Mouse (Mus musculus): ENCODE results near the gene Olfr572. TPM values are rescaled to one million over a fixed set of nuclear protein-coding genes. Genes with fewer than 3 reads are reported as not detected.

Olfr572 gene
- not detected for total RNA-seq (2021)
- long read RNA-seq, experiment 1, result 0 reads
- long read RNA-seq, experiment 2, result 0 reads

DNA sequence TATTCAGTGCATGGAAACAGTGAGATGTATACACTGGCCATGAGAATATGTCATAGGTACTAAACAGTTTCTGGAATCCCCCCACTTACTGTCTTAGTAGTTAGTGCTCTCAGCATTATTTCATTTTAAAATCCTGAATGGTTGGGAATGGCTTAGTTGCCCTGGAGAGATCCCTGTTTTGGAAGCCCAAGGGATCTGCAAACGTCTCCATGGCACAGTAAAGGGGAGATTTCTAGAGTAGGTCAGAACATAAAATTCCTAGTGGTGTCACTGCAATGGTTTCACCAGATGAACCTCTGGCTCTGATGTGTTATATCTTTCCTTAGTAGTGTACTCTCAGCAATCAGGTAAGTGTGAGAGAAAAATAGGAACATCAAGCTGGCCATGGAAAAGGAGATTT lies at the start of gene Olfr572:
TSS of gene Olfr572 (plus strand) at position 301 of the 400 bp plus-strand sequence.
- no peak for DNase-seq (ENCODE audit: low spot score in 2 of 2)

DNA sequence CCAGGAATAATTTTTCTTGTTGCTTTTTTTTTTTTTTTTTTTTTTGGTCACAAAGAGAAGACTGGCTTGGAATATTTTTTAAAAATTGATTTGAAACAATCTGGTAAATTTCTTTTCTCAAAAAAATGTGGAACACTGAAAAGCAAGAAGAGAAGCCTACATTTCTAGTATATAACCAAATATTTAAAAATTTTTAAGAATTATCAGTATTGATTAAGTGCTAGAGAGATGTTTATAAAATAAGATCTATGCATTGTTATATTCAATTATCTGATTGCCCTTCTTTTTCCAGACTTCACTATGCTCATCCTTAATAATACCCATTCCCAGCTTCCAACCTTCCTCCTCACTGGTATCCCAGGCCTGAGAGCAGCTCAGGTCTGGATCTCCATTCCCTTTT lies 47.4 kb upstream of the Olfr572 start, which contains the start of gene Olfr568:
TSS of gene Olfr568 (plus strand) at position 301 of the 400 bp plus-strand sequence.
- DNase-seq (ENCODE audit: low spot score in 2 of 2), result no peak

DNA sequence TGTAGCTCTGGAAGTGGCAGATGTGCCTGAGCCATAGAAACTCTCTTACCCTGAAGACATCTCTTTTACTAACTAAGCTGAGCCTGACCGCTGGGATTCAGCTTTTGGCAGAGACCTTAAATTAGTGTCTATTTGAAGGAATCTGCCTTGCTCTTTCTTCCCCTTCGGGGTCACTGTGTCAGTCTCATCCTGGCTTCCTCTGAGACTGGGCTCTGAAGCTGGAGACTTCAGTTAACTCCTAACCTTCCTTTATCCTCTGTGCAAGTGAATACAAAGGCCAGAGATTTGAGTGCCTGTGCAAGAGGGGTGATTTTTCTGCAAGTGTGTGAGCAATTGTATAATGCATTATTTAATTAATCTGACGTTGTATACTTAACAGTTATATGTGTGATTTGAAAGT lies 33.4 kb upstream of the Olfr572 start, which contains the start of gene Olfr569:
TSS of gene Olfr569 (minus strand) at position 101 of the 400 bp plus-strand sequence.
- no peak for DNase-seq (ENCODE audit: low spot score in 2 of 2)

DNA sequence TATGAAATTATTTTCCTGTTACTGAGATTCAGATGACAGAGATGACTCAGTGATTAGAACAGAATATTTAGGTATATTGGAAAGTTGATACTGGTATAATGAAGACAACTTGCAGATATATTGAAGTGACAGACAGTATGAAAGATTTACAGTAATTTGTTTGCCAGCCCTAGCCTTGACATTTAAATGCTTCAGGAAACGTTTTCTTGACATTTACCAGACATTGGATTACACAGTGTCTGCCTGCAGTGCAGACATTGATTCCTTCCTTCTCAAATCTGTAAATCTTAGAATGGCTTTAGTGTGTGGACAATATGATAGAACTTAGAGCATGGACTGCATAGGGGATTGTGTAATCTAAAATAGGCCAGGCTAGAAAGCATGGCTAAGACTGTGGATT lies 8.9 kb upstream of the Olfr572 start:
- DNase-seq (ENCODE audit: low spot score in 2 of 2), result no peak

DNA sequence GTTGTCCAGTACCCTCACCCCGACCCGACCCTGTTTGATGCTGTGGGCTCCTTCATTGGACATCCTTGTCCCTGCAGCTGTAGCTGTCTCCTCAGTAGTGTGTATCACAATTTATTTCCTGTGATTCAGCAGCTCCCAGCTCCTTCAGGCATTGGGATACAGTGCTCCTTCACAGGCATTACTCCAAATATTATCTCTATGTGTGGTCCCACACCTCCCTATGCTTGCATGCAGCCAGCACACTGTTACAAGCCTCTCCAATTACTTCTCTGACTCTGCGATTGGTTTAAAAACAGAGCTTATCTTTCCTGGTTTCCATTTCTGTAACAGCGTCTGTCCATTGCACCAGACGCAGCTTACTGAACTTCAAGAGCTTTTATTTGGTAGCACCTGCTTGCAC lies 7.8 kb upstream of the Olfr572 start:
- DNase-seq (ENCODE audit: low spot score in 2 of 2), result no peak

DNA sequence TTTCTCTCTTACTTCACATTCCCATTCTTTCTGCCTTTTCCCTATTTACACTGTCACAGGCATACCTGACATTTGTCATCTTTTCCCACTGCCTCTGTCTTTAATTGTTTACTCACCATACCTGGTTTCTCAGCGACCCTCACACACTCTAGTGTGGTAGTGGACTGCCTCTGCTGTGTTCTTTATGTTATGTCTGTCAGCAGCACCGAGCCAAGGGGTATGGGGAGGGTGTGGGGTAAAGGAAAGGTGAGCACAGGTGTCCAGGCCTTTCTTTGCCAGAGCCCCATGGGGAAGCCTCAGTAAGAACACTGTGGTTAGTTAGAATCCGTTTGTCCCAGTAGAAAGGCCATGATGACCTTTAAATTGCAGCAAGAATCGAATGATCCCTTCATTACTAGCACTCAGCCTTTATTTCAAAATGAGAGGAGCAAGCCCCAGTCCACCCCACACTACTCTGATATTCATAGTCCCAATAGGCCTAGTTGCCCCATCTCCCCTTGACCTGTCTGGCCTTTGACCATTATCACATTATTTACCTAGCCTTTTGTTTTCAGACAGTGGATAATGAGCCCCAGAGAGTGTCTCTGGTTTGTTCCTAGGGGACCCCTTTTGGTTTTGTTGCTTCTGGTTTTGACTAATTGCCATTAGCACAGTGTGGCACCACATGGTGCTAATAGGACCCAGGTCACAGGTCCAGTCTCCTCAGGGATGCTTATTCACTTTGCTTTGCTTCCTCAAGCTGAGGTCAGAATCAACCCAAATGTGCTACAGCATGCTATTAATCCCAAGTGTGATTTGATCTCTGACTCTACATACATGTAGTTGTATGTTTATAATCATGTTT lies 7.0 kb upstream of the Olfr572 start, which contains the start of gene Olfr571:
TSS of gene Olfr571 (minus strand) at position 505 of the 844 bp plus-strand sequence.
- no peak for DNase-seq (ENCODE audit: low spot score in 2 of 2)

DNA sequence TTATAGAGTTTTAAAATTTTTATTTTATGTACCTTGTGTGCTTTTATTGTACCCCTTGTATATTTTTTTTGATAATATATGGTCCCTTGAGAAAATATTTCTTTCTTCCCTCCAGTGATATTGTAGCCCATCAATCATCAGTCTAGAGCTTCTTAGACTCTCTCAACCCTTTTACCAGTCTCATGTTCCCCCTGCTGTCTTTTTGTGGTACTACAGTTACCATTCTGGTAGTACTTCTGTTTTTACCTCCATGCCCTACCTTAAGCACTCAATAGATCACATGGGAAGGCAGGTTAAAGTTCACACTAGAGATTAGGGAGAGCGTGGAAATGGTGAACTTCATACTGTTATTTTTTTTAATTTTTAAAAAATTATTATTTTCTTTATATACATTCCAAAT lies 4.6 kb upstream of the Olfr572 start:
- peak in 1 of 2 experiments; percentile 49 for DNase-seq (ENCODE audit: low spot score in 2 of 2)

DNA sequence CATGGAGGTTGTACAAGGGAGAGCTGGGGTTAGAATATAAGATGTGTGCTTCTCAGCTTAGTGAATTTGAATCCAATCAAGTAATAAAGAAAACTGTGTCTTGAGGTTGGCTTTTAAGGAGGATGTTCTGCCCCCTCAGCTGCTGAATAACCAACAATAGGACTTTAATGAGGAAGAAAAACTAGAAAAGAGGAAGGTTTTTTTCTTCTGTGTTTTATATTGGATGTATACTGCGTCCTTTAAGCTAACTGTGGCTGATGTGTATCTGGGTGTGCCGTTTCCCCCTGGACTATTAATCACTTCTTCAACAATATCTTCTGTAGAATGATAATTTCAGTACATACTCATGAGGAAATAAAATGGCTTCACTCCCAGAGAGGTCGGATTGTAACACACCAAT lies 2.9 kb downstream of the Olfr572 start:
- no peak for DNase-seq (ENCODE audit: low spot score in 2 of 2)

DNA sequence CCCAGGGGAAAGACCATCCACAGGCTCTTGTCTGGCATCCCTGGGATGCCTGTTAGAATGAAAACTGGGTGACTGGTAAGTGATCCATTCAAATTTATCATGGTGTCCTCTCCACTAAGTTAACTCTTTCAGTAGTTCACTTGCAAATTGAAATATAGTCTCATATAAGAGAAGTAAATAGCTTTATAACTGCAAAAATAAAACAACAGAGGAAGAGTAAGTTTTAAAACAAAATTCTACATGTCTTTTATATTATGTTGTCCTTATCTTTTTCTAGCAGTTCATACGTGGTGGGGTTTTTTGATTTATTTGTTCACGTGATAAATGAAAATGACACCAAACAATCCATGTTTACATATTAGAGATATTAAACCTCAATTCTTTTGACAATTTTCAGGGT lies 18.3 kb downstream of the Olfr572 start, which contains the start of gene Olfr573-ps1:
TSS of gene Olfr573-ps1 (minus strand) at position 101 of the 400 bp plus-strand sequence.
- no peak for DNase-seq (ENCODE audit: low spot score in 2 of 2)

DNA sequence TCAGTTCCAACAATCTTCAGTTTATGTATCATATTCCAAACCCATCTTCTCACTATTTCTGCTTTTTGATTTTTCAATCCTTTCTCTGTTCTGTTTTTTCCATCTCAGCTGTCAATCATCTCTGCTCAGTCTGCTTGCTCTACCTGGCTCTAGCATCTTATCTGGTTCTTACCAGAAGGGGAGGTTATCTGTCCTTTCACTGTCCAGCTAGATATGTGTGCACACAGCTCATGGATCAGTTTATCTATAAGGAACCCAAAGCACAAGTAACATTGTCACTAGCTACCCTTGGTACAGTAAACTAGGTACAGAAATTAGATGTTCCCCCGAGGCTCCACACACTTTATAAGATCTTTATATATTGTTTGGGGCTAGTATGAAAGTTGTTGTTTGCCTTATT lies 19.2 kb downstream of the Olfr572 start:
- no peak for DNase-seq (ENCODE audit: low spot score in 2 of 2)

DNA sequence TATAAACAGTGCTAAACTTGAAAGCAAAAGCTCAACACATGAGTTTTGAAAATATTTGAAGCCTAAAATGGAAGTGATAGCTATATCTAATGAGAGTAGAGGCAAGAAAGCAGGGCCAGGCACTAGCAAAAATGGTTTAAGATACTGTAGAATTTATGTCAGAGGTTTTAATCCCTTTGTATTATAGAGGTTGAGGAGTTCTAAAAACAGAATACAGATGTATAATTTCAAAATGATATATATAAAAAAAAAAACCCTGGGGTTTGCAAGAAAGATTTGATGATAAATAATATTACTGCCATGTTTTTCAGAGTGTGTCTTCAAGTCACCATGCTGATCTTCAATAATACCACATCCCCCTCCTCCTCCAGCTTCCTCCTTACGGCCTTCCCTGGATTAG lies 24.0 kb downstream of the Olfr572 start, which contains the start of gene Olfr574:
TSS of gene Olfr574 (plus strand) at position 301 of the 400 bp plus-strand sequence.
- no peak for DNase-seq (ENCODE audit: low spot score in 2 of 2)

DNA sequence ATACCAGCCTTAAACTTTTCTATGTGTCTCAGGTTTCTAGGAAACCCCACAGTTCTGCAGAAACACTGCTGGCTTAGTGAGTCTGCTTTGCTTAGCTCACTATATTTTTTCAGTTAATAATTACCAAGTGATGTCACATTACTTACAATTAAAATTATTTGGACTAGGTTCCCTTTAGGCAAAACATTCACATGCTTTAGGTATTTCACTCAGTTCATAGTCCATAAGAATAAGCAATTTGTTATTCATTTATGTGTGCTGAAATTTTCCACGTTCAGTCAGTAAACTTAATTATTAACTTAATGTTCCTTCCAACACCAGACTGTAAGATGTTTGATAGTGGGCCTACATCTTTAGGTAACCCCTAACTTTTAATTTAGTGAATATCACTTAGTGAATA lies 26.5 kb downstream of the Olfr572 start:
- no peak for DNase-seq (ENCODE audit: low spot score in 2 of 2)

DNA sequence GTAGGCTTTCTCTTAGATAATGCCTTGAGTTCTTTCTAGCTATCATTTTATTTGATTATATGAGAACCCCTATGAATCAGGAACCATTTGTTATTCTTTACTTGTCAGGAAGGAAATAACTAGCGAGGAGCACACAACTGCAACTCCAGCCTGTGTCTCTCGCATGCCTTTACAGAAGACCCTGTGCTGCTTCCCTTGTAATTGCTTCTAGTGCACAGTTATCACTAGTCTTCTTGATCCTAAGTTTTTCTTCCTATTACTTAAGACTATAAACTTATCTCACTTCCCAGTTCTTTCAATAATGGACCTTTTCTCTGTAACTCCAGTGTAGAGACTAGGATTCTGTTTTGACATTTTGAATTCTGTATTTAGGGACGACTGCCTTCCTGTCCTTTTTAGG lies 33.9 kb downstream of the Olfr572 start:
- DNase-seq (ENCODE audit: low spot score in 2 of 2), result no peak

DNA sequence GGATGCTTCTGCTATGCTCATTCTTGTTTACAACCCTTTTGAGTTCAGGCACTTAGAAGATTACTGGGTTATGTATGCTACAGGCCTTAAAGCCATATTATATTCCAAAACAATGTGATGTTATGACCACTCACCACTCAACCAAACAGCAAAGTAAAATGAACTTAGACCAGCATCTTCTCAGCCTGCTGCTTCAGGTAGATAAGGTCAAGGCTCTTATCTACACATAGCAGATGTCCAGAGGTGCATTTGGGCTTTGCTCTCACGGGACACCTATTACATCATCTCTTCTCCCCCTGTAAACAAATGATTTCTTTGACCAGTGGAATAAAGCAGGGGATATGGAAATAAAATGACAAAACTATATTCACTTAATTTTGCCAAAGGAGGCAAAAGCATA lies 34.4 kb downstream of the Olfr572 start, which contains the start of gene Olfr575:
TSS of gene Olfr575 (minus strand) at position 183 of the 400 bp plus-strand sequence.
- no peak for DNase-seq (ENCODE audit: low spot score in 2 of 2)

DNA sequence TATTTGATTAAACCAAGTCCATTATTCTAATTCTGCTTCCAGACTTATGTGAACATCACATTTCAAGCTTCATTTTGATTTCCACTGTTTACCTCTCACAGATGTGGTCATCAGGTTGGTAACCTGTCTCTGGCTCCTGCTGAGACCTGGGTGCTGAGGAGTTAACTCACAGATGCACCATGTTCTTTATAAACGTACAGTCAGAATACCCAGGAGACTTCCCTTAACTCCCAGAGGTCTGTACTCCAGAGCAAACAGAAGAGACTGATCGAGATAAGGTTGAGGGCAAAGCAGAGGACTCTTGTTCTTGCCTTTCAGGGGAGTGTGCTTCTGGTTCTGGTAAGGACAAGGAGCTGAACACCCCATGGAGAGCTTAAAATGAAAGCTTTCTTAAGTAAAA lies 38.2 kb downstream of the Olfr572 start, which contains the start of gene Olfr576:
TSS of gene Olfr576 (plus strand) at position 301 of the 400 bp plus-strand sequence.
- DNase-seq (ENCODE audit: low spot score in 2 of 2), result no peak

DNA sequence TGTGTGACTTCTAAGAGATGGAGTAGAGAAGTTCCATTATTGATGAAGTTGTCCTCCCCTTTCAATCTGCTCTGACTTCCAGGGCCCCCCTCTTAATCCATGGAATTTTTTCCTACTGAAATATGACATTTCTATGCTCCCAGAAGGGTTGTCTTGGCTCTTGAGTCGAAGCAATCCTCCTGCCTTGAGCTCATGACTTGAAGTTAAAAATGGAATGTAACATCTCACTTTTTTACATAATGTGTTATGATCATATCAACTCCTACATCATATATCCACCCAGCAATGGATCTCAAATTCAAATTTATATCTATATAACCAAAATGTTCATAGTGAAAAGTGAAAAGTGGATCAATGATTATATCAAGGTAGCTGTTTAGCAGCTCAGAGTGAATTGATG lies 50.2 kb downstream of the Olfr572 start:
- DNase-seq (ENCODE audit: low spot score in 2 of 2), result no peak

DNA sequence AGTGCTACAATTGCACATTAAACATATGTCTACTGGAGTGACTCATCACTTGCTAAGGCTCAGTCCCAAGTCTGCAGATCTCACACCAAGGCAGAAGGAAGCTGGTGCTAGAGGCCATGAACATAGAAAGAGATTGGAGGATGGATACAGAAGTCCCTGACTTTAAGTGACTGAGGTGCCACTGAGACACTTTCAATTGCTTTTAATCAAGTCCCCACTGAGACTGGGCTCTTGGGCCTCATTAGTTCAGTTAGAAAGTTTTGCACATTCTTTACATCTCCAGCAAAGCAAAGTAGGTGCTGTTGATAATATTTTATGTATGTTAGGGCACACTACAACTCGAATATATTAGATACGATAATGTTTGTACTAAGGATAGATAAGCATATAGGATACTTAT lies 51.6 kb downstream of the Olfr572 start, which contains the start of gene Olfr577:
TSS of gene Olfr577 (minus strand) at position 101 of the 400 bp plus-strand sequence.
- DNase-seq (ENCODE audit: low spot score in 2 of 2), result no peak

Other genes starting within 250 kb of the Olfr572 start
- gene Trim68, start 237.1 kb upstream of the Olfr572 start, total RNA-seq (2021), result 1 to 10 TPM; 5.5 to 6.4 TPM
- gene Olfr557, start 228.5 kb upstream of the Olfr572 start, total RNA-seq (2021), result under 1 TPM; 0.19 to 0.21 TPM
- under 1 TPM; 0.41 to 0.45 TPM for gene Olfr558, start 222.2 kb upstream of the Olfr572 start, total RNA-seq (2021)
- gene Olfr33, start 205.3 kb upstream of the Olfr572 start, total RNA-seq (2021), result not detected
- not detected for gene Olfr559, start 196.9 kb upstream of the Olfr572 start, total RNA-seq (2021)
- gene Olfr560, start 165.0 kb upstream of the Olfr572 start, total RNA-seq (2021), result not detected
- under 1 TPM; 0.16 to 0.38 TPM for gene Olfr78, start 164.9 kb upstream of the Olfr572 start, total RNA-seq (2021)
- under 1 TPM in 1 of 2 experiments, not detected in 1; 0.24 TPM for gene Olfr561, start 153.2 kb upstream of the Olfr572 start, total RNA-seq (2021)
- gene Olfr564, start 120.9 kb upstream of the Olfr572 start, total RNA-seq (2021), result not detected
- gene Olfr566, start 65.6 kb upstream of the Olfr572 start, total RNA-seq (2021), result not detected
- gene Olfr568, start 47.3 kb upstream of the Olfr572 start, total RNA-seq (2021), result not detected
- gene Olfr569, start 33.5 kb upstream of the Olfr572 start, total RNA-seq (2021), result not detected
- under 1 TPM in 1 of 2 experiments, not detected in 1; 0.53 TPM for gene Olfr570, start 29.8 kb upstream of the Olfr572 start, total RNA-seq (2021)
- not detected for gene Olfr571, start 6.9 kb upstream of the Olfr572 start, total RNA-seq (2021)
- not detected for gene Olfr573-ps1, start 18.2 kb downstream of the Olfr572 start, total RNA-seq (2021)
- not detected for gene Olfr574, start 24.1 kb downstream of the Olfr572 start, total RNA-seq (2021)
- gene Olfr575, start 34.4 kb downstream of the Olfr572 start, total RNA-seq (2021), result not detected
- gene Olfr576, start 38.3 kb downstream of the Olfr572 start, total RNA-seq (2021), result not detected
- gene Olfr577, start 51.5 kb downstream of the Olfr572 start, total RNA-seq (2021), result not detected
- gene Olfr578, start 64.9 kb downstream of the Olfr572 start, total RNA-seq (2021), result not detected
- not detected for gene Olfr582, start 113.6 kb downstream of the Olfr572 start, total RNA-seq (2021)
- gene Olfr583, start 126.9 kb downstream of the Olfr572 start, total RNA-seq (2021), result not detected
- not detected for gene Olfr584, start 157.5 kb downstream of the Olfr572 start, total RNA-seq (2021)
- not detected for gene Olfr585, start 173.3 kb downstream of the Olfr572 start, total RNA-seq (2021)
- gene Olfr586, start 201.2 kb downstream of the Olfr572 start, total RNA-seq (2021), result not detected
- not detected for gene Olfr588-ps1, start 216.5 kb downstream of the Olfr572 start, total RNA-seq (2021)
- not detected for gene Olfr589, start 231.9 kb downstream of the Olfr572 start, total RNA-seq (2021)